Mouse (Mus musculus): ENCODE measurements at regions not wholly inside any gene's neighbourhood (a gene's known extent, or its start where the extent isn't known, plus 50 kb on each side); places are given as distances from the start of the nearest gene placed in this dataset.

DNA sequence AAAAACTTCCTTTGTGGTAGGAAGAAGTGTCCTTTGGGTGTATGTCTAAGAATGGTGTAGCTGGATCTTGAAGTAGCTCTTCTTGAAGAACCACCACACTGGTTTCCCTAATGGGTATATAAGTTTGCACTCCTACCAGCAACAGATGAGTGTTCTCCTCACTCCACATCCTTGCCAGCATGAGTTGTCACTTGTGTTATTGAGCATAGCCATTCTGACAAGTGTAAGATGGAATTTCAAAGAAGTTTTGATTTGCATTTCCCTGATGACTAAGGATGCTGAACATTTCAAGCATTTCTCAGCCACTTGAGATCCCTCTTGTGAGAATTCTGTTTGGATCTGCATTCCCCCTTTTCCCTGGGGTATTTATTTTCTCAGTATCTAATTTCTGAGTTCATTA is 243.2 kb downstream of the Klf5 start:
- TF ChIP-seq CTCF (IDR thresholded peaks at IDR 0.05; ENCODE audit: low read depth, low read length) (no peak), POLR2A (IDR thresholded peaks at IDR 0.05; ENCODE audit: extremely low read depth, insufficient read depth, low read length) (no peak)
